Mouse (Mus musculus): Measurements from ENCODE around the gene Fancc. TPM values are rescaled to one million over a fixed set of nuclear protein-coding genes. Genes with fewer than 3 reads are reported as not detected.
A peak's percentile ranks its signal among the peaks of the same experiment; 100 is the strongest.
"Not testable (repeated sequence)": the region's sequence is repeated elsewhere in the genome, so short reads cannot be mapped to it uniquely, and the experiment has no call there.

Gene Fancc
- polyA plus RNA-seq, 1 experiment from 2014 or later, result 16.6 TPM

DNA sequence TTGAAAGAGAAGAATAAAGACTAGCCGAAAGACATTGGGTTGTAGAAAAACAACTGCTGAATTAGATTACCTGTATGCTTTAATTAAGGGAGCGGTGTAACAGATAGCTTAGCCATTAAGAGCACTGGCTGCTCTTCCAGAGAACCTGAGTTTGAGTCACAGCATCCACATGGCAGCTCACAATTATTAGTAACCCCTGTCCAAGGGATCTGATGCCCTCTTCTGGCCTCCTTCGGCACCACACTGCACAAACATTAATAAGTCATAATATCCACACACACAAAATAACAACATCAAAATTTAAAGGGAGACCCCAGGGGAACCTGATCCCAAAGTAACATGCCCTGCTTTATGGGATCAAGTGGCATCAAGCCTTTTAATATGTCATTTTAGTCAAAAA is 64.3 kb downstream of the Fancc start:
- Histone ChIP-seq H3K27me3 (ENCODE audit: control insufficient read depth, insufficient read depth, low read length) (no peaks in the 10 kb centered on the region), H3K36me3 (ENCODE audit: control insufficient read depth, insufficient read depth) (no peaks in the 10 kb centered on the region), H3K4me1 (ENCODE audit: control insufficient read depth, insufficient read depth, low read length) (peaks cover 10% of the 10 kb centered on the region), H3K4me3 (ENCODE audit: low read length) (no peak overlapping the region), H3K27ac (ENCODE audit: low read length) (no peak overlapping the region), H3K9ac (ENCODE audit: low read length) (no peak overlapping the region), H3K9me3 (replicated peaks; ENCODE audit: control insufficient read depth, low read length) (no peaks in the 10 kb centered on the region), H3K4me2 (ENCODE audit: low read depth, low read length) (no peak overlapping the region)
- no peak for ATAC-seq (replicated peaks; ENCODE audit: extremely low read depth, insufficient read depth, low FRiP score)
- 95% methylated on average over 3 of the region's 3 CpGs for WGBS

DNA sequence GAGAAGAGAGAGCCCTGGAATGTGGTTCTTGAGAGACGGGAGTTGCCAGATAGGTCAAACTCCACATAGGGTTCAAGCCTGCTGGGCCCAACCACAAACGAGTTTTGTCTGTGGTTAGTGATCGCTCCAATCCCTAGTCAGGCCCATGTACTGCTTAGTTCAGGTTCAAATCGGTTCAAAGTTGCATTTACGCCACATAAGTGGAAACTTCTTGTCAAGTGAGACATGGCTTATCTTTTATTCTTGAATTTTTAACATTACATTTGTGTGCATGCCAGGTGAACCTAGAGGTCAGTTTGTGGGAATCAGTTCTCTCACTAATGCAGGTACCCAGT is 65.3 kb downstream of the Fancc start:
- Histone ChIP-seq H3K4me2 (ENCODE audit: low read depth, low read length) (peak overlapping the region; percentile 76), H3K9ac (ENCODE audit: low read length) (peak overlapping the region; percentile 79), H3K4me3 (ENCODE audit: low read length) (peak overlapping the region; percentile 66), H3K27me3 (ENCODE audit: control insufficient read depth, insufficient read depth, low read length) (no peaks in the 10 kb centered on the region), H3K27ac (ENCODE audit: low read length) (peak overlapping the region; percentile 98), H3K9me3 (replicated peaks; ENCODE audit: control insufficient read depth, low read length) (no peaks in the 10 kb centered on the region), H3K4me1 (ENCODE audit: control insufficient read depth, insufficient read depth, low read length) (peaks cover 10% of the 10 kb centered on the region), H3K36me3 (ENCODE audit: control insufficient read depth, insufficient read depth) (no peaks in the 10 kb centered on the region)
- 10% methylated on average over 5 of the region's 5 CpGs for whole genome bisulfite sequencing
- no peak for ATAC-seq (replicated peaks; ENCODE audit: extremely low read depth, insufficient read depth, low FRiP score)

DNA sequence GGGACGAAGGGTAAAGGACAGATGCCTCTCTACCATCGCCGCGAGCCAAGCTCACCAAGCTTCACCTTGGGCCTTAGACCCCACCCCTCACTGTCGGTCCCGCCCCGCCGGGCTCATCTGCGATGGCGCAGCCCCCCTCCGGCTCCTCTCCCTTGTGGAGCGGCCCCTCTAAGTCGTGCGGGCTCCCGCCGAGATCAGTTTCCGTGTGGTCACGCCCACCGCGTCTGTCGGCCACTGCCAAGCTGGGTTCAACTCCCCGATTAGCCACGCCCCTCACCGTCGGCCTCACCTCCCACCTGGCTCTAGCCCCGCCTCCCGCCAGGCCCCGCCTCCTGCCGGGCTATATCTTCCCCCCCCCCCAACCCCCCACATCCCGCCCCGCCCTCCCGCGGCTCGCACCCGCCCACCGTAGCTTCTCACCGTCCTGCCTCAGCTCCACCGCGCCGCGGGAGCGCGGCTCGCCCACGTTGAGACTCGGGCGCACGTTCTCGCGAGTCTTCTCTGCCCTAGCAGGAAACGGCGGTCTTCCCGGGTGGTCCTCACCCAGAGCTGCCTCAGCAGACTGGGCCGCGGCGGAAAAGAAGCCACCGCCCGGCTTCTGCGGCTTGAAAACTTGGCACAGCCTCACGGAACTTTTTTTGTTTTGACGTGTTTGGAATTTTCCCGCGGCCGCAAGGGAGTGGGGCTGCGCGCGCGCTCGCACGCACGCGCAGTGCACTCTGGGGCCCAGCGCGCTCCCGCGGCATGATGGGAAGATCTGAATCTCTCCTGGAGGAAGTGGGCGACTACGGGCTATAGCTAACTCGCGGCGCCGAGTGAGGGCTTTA is 65.8 kb downstream of the Fancc start:
- under 1% methylated on average over 75 of the region's 82 CpGs for WGBS
- Histone ChIP-seq H3K9ac (ENCODE audit: low read length) (peak overlapping the region; percentile 79), H3K27ac (ENCODE audit: low read length) (peak overlapping the region; percentile 98), H3K4me1 (ENCODE audit: control insufficient read depth, insufficient read depth, low read length) (peaks cover 10% of the 10 kb centered on the region), H3K9me3 (replicated peaks; ENCODE audit: control insufficient read depth, low read length) (no peaks in the 10 kb centered on the region), H3K4me3 (ENCODE audit: low read length) (peak overlapping the region; percentile 66), H3K27me3 (ENCODE audit: control insufficient read depth, insufficient read depth, low read length) (no peaks in the 10 kb centered on the region), H3K36me3 (ENCODE audit: control insufficient read depth, insufficient read depth) (no peaks in the 10 kb centered on the region), H3K4me2 (ENCODE audit: low read depth, low read length) (peak overlapping the region; percentile 76)
- peak; percentile 94 for ATAC-seq (replicated peaks; ENCODE audit: extremely low read depth, insufficient read depth, low FRiP score)

DNA sequence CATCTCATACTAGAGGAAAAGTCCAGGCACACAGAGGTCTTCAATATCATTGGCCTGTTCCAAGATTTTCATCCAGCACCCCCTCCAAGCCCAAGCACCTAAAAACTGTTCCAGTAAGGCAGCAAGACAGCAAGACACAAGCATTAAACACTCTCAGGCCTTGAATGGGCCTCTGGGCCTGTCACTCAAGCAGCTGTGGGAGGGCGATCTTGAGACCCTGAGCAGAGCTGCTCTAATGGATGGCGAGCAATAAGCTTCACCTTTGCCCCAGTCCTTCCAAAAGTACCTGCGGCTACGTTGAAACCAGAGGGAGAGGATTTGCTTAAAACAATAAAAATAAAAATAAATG is 66.4 kb downstream of the Fancc start:
- Histone ChIP-seq H3K27me3 (ENCODE audit: control insufficient read depth, insufficient read depth, low read length) (no peaks in the 10 kb centered on the region), H3K27ac (ENCODE audit: low read length) (peak overlapping the region; percentile 98), H3K4me3 (ENCODE audit: low read length) (peak overlapping the region; percentile 66), H3K9ac (ENCODE audit: low read length) (peak overlapping the region; percentile 79), H3K9me3 (replicated peaks; ENCODE audit: control insufficient read depth, low read length) (no peaks in the 10 kb centered on the region), H3K4me2 (ENCODE audit: low read depth, low read length) (peak overlapping the region; percentile 76), H3K4me1 (ENCODE audit: control insufficient read depth, insufficient read depth, low read length) (peaks cover 10% of the 10 kb centered on the region), H3K36me3 (ENCODE audit: control insufficient read depth, insufficient read depth) (no peaks in the 10 kb centered on the region)
- WGBS, result 2% methylated on average over 4 of the region's 4 CpGs
- peak; percentile 56 for ATAC-seq (replicated peaks; ENCODE audit: extremely low read depth, insufficient read depth, low FRiP score)

DNA sequence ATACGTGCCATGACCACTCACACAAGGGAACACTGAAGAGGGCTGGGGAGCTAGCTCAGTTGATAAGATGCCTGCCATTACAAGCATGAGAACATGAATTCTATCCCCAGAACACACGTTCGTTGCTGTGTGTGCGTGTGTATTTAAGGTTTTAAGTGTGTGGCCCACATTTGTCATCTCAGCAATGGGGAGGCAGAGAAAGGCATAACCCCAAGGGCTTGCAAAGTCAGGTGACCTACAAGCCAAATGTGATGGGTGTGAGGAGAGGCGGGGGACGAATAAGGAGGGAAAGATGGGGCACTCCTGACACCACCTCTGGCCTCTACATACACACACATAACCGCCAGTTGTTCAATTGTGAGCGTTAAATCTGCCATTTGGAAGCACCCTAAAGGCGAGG is 66.9 kb downstream of the Fancc start:
- peaks cover 10% of the 10 kb centered on the region for H3K4me1 ChIP-seq (ENCODE audit: control insufficient read depth, insufficient read depth, low read length)
- peak overlapping the region; percentile 79 for H3K9ac ChIP-seq (ENCODE audit: low read length)
- H3K27me3 ChIP-seq (ENCODE audit: control insufficient read depth, insufficient read depth, low read length), result no peaks in the 10 kb centered on the region
- no peaks in the 10 kb centered on the region for H3K9me3 ChIP-seq (replicated peaks; ENCODE audit: control insufficient read depth, low read length)
- ATAC-seq (replicated peaks; ENCODE audit: extremely low read depth, insufficient read depth, low FRiP score), result no peak
- no peaks in the 10 kb centered on the region for H3K36me3 ChIP-seq (ENCODE audit: control insufficient read depth, insufficient read depth)
- H3K4me2 ChIP-seq (ENCODE audit: low read depth, low read length), result peak overlapping the region; percentile 76
- H3K27ac ChIP-seq (ENCODE audit: low read length), result peak overlapping the region; percentile 98
- 71% methylated on average over 9 of the region's 9 CpGs for WGBS
- H3K4me3 ChIP-seq (ENCODE audit: low read length), result peak overlapping the region; percentile 66

DNA sequence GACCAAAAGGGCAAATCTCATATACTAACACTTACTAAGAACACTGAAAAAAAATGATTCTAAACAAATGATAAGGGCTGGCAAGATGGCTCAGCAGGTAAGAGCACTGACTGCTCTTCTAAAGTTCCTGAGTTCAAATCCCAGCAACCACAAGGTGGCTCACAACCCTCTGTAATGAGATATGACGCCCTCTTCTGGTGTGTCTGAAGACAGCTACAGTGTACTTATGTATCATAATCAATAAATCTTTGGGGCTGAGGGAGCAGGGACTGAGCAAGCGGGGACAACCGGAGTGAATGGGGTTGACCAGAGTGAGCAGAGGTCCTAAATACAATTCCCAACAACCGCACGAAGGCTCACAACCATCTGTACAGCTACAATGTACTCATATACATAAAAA is 68.9 kb downstream of the Fancc start:
- not testable (repeated sequence) for H3K4me2 ChIP-seq (ENCODE audit: low read depth, low read length); H3K36me3 ChIP-seq (ENCODE audit: control insufficient read depth, insufficient read depth); H3K9ac ChIP-seq (ENCODE audit: low read length); H3K4me3 ChIP-seq (ENCODE audit: low read length); ATAC-seq (replicated peaks; ENCODE audit: extremely low read depth, insufficient read depth, low FRiP score); H3K27me3 ChIP-seq (ENCODE audit: control insufficient read depth, insufficient read depth, low read length); H3K9me3 ChIP-seq (replicated peaks; ENCODE audit: control insufficient read depth, low read length); H3K27ac ChIP-seq (ENCODE audit: low read length)
- WGBS, result 92% methylated on average over 5 of the region's 5 CpGs
- H3K4me1 ChIP-seq (ENCODE audit: control insufficient read depth, insufficient read depth, low read length), result peaks cover 10% of the 10 kb centered on the region

DNA sequence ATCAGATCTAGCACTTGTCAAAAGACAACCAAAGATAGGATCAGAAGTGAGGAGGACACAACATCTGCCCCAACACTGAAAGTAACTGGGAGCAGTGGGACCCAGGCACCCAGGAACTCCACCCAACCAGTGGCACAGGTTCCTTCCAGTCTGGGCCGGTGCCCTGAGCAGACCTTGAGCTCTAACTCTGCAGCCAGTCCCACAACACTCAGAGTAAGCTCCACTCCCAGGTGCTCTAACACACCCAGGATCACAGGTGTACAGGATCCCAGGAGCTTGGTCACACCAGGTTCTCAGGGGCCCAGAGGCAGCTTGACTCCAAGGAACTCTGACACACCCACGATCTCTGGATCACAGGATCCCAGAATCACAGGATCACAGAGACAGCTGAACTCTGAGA is 74.0 kb downstream of the Fancc start:
- no peak overlapping the region for H3K4me3 ChIP-seq (ENCODE audit: low read length)
- no peak overlapping the region for H3K4me2 ChIP-seq (ENCODE audit: low read depth, low read length)
- H3K36me3 ChIP-seq (ENCODE audit: control insufficient read depth, insufficient read depth), result no peaks in the 10 kb centered on the region
- no peaks in the 10 kb centered on the region for H3K4me1 ChIP-seq (ENCODE audit: control insufficient read depth, insufficient read depth, low read length)
- no peak for ATAC-seq (replicated peaks; ENCODE audit: extremely low read depth, insufficient read depth, low FRiP score)
- WGBS, result 94% methylated on average over 2 of the region's 2 CpGs
- H3K27me3 ChIP-seq (ENCODE audit: control insufficient read depth, insufficient read depth, low read length), result no peaks in the 10 kb centered on the region
- H3K9me3 ChIP-seq (replicated peaks; ENCODE audit: control insufficient read depth, low read length), result no peaks in the 10 kb centered on the region
- no peak overlapping the region for H3K9ac ChIP-seq (ENCODE audit: low read length)
- no peak overlapping the region for H3K27ac ChIP-seq (ENCODE audit: low read length)

DNA sequence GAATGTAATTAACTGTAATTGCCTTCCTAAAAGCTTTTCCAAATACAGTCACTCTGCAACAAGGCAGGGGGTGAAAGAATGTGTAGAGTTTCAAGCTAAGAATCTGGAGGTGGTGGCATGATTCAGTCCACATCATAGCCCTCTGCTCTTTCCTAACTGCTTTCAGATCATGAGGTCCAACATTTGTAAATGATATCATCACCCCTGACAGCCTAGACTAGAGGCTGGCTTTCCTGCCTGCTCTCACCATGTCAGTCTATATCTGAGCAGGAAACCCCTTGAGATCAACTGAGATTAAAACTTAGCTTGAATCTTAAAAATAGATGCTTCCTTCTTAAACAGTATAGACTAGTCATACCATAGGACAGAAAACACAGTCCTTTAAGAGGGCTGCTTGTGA is 75.9 kb downstream of the Fancc start:
- no peak overlapping the region for H3K4me3 ChIP-seq (ENCODE audit: low read length)
- H3K9ac ChIP-seq (ENCODE audit: low read length), result no peak overlapping the region
- H3K27ac ChIP-seq (ENCODE audit: low read length), result no peak overlapping the region
- H3K4me2 ChIP-seq (ENCODE audit: low read depth, low read length), result no peak overlapping the region
- H3K36me3 ChIP-seq (ENCODE audit: control insufficient read depth, insufficient read depth), result no peaks in the 10 kb centered on the region
- H3K27me3 ChIP-seq (ENCODE audit: control insufficient read depth, insufficient read depth, low read length), result no peaks in the 10 kb centered on the region
- no peak for ATAC-seq (replicated peaks; ENCODE audit: extremely low read depth, insufficient read depth, low FRiP score)
- H3K9me3 ChIP-seq (replicated peaks; ENCODE audit: control insufficient read depth, low read length), result no peaks in the 10 kb centered on the region
- no peaks in the 10 kb centered on the region for H3K4me1 ChIP-seq (ENCODE audit: control insufficient read depth, insufficient read depth, low read length)

DNA sequence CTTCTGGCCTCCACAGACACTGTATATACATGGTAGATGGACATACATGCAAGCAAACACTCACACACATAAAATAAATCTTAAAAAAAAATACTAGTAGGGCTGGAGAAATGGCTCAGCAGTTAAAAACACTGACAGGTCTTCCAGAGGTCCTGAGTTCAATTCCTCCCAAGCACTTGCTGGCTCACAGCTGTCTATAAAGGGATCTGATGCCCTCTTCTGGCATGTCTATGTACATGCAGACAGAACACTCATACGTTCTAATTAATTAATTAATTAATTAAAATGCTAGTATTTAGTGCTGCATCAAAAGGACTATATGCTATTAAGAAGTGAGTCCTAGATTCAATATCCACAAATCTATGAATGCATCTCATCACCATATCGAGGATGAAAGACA is 78.9 kb downstream of the Fancc start:
- no peak for ATAC-seq (replicated peaks; ENCODE audit: extremely low read depth, insufficient read depth, low FRiP score)
- H3K9ac ChIP-seq (ENCODE audit: low read length), result no peak overlapping the region
- WGBS, result 65% methylated on average over 2 of the region's 2 CpGs
- no peaks in the 10 kb centered on the region for H3K36me3 ChIP-seq (ENCODE audit: control insufficient read depth, insufficient read depth)
- H3K27me3 ChIP-seq (ENCODE audit: control insufficient read depth, insufficient read depth, low read length), result no peaks in the 10 kb centered on the region
- H3K9me3 ChIP-seq (replicated peaks; ENCODE audit: control insufficient read depth, low read length), result no peaks in the 10 kb centered on the region
- H3K4me2 ChIP-seq (ENCODE audit: low read depth, low read length), result no peak overlapping the region
- H3K27ac ChIP-seq (ENCODE audit: low read length), result no peak overlapping the region
- H3K4me1 ChIP-seq (ENCODE audit: control insufficient read depth, insufficient read depth, low read length), result no peaks in the 10 kb centered on the region
- H3K4me3 ChIP-seq (ENCODE audit: low read length), result no peak overlapping the region

Measured in heart, embryonic 16.5 days (tissue).